Mouse (Mus musculus) cerebellum, adult 11-12 months (tissue): ENCODE measurements around the gene Fras1.

Experiments used
- DNase-seq: peaks from one replicate; pipeline ENCODE4 v3.0.0; 2022

Fras1 gene

DNA sequence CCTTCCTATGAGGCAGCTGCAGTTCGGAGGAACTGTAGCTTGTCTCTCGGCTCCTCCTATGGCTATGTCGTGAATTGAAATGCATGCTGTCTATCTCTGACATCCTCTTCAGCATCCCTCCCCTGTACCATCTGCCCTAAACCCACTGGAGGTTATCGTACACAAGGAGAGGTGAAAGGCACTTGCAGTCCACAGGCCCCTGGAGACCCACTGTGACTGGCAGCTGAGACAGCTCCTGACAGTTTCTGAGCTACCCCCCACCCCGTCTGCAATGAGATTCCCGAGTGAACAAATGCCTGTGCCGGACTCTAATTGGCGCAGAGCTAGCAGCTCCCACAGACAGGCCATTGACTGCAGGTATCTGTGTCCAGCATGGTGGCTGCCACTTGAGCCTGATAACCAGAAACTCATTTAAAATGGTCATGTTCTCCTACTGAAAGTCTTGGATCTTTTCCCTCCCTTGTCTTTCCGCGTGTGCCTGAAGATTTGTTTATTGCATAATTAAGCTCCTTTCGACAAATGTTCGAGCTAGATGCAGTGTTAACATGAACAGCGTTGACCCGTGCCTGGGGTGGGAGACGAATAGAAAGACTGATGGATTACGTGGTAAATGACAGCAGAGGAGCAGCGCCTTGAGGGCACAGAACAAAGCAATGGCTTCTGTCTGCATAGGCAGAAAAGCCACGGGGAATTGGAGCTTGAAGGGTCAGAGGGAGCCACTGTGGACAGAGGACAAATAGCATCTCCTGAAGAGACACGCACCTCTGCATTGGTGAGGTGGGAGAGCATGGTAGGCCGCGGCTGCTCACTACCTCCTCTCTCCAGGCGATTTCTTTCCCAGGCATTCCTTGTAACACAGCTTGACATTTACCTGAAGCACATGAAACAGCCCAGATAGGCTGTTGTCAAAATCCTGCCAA is 329.2 kb downstream of the Fras1 start:
- no peak for DNase-seq

DNA sequence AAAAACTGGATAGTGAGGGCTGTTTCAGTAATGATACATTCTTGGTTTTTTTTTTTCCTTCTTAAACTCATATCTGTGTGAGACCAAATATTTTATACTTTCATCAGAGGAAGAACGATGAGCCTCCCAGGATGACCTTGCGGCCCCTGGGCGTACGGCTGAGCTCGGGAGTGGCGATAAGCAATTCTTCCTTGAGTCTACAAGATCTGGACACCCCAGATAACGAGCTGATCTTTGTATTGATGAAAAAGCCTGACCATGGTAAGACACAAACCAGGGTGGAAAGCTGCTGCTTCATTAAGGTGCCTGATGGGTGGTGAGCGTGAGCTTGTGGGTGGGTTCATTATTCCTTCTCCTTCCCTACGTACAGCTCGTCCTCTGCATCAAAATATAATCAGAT is 334.8 kb downstream of the Fras1 start:
- DNase-seq: no peak

DNA sequence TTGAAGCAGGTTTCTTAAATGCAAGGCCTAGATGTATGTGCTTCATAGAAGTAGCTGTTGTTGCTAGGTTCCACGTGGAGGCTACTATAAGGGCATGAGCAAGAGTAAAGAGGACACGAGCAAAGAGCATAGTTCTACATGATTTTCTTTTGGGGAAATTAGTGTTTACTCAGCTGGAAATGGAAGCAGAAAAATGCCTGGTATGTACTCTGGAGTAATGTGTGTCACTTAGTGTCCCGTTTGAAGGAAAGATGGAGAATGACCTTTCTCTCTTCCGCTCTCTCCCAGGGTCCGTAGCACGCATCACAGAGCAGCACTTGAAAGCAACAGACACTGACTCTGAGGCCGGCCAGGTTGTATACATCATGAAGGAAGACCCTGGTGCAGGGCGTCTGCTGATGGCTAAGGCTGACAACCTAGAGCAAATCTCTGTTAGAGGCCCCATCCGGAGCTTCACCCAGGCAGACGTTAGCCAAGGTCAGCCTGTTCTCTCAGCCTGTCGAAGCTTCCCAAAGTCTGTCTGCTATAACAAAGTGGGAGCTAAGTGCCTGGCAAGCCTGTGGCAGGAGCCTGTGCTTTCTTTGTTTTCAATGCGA is 338.4 kb downstream of the Fras1 start:
- no peak for DNase-seq

DNA sequence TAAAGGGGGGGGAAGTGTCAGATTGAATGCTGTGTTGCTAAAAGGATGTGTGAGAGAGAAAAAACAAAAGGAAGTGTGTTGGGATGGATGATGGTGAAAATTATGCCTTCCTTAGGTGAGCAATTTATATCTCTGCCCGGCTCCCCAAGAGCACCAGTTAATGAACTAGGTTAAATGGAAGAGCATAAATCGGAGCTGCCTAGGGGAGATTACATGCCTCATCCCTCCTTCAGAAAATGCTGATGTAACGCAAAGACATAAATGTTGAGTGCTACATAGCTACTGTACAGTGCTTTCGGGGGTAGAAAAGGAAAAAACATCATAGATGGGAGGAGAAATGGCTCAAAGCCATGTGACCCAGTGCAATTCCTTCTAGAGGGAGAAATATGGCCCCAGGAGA is 339.0 kb downstream of the Fras1 start:
- no peak for DNase-seq

DNA sequence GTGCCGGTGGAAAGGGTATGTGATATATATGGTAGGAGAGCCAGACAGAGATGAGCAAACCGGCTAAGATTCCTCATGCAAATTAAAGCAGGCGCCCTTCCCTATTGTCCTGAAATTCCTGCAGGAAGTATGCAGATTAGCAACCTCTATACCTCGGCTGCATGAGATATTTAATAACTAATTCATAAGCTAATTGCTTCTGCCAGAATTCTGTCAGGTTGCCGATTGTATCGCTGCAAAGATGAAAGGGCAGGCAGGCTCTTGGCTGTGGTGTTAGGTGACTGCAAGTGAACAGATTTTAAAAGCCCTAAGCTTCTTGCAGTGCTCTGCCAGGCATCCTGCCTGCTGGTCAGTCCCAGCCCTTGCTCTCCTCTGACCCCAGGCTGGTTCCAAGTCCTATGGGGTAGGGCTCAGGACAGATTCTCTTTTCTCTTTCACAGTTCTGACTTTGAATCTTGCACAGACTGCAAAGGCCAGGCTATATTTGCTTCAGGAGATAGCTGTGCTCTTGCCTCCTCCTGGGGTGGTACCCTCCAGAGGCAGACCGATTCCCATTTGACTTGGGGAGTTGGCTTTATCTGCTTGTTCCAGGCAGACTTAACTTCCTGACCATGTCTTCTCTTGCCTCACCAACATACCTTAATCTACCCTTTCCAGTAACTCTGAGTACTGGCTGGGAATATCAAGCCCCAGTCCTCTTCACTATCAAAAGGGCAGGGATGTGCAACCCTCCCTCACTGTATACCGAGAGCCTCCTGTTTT is 342.7 kb downstream of the Fras1 start:
- no peak for DNase-seq

DNA sequence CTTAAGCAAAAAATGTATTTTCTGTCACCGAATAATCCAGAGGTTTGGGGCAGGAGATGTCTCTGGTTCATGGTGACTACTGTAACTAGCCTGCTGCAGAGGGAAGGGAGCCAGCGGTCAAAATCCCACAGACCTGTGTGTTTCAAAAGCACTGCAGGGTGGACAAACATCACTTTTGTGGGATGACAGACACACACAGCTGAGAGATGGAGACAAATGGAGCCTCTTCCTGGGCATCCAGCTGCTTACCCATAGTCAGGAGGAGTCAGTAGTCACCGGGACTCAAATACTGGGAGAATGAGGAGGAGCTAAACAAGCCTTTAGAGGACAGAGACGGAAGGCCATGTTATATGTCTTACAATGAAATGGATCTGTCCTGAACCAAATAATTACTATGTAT is 343.9 kb downstream of the Fras1 start:
- DNase-seq: no peak

DNA sequence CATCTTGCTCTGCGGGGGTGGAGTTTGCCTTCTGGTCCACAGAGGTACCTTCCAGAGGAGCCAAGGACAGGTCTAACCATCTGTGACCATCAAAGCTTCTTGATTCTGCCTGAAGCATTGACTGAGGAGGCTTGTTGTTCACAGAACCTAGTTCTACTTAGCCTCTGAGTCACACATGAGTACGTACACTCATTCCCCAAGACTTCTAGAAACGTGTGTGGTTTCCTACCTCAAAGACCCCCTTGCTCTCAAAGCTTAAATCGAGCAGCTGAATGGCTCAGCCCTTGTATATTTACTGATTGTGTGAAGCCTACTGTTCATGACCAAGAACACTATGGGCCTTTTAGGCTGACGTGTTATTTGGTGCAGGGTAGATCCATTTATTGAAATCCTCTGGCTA is 344.8 kb downstream of the Fras1 start:
- no peak for DNase-seq

DNA sequence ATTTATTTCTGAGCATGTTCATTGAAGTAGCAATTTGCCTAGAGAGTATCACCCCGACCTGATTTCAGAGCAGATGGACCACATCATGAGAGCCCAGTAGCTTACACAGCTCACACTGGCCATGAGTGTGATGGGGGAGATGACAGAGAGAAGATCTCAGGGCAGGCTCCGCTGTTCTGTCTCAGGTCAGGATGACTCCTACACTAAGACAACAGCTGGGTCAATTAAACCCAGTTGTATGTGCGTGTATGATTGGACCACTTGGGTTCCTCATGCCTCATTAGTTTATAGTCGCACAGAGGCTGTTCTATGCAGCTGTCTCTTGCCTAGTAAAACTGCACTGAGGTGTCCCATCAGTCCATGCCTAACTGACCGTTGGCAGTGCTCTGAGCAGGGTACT is 345.5 kb downstream of the Fras1 start:
- DNase-seq: no peak

DNA sequence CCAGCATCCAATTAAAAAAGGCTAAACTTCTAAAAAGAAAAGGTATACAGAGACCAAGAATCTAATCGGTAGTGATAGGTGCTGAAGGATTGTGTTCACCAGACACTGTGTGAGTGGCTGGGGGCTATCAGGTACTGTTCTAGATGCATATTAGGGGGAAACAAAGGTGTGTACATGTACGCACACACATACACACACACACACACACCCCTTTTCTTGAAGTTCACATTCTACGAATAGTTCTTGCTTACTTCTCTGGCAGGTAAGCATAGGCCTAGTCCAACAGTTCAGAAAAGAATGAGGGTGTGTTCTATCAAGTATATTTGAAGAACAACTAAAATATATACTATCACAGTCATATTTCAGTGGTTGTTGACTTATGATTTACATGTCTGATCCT is 348.9 kb downstream of the Fras1 start:
- no peak for DNase-seq

DNA sequence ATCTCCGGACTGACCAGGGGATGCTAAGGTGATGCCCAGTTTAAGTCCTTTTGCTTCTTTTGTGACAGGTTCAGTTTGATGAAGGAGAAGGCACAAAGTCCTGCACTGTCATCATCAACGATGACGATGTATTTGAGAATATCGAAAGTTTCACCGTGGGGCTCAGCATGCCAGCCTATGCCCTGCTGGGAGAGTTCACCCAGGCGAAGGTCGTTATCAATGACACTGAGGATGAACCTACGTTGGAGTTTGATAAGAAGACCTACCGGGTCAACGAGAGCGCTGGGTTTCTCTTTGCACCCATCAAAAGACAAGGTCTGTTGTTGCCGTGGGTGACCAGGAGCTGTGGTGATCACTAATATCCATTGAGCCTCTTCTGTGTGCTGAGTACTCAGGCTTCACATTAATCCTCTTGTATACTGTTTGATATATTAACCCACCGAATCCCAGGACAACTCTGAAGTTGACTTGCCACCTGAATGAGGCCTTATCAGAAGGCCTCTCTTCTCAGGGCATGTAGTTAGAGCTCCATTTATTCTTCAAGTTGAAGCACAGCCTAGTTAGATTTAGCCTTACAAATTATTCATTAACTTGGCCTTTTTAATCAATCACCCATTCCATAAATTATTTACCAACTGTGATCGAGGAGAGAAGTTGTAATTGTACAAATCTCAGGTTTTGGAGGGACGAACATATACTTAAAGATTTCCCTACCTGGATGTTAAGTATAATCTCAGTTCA is 365.6 kb downstream of the Fras1 start:
- no peak for DNase-seq

DNA sequence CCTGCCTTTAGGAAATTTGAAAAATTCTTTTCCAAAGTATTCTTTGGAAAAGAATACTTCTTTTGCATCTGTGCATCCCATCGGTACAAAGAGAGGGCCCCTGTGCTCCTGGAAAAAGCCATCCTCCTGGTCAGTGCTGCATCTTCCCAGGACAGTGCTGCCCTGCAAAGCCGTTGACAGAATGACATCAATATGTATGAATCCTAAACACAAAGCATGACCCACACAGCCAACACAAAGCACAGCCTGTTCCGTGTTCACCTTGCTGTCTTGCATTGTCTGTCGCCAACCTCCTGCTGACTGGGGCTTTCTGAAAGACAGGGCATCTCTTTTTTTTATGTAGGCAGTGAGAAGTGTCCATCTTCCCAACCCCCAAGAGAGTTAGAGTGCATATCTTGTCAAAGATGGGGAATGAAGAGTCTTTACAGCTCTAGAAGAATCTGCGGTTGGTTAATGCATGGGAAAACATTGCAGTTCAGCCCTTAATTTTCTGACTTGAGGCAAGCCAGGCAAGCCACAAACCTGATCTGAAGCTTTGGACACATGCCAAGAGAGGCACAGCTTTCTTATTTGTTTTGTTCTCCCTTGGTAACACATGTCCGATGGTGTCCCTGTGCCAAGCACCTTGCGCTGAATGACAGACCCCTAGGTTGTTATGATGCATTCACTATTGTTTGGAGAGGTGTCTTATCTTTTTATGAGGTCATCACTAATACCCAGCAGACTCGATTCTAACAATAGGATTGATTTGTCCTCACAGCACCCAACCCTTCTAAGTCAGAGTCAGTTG is 373.6 kb downstream of the Fras1 start:
- no peak for DNase-seq

DNA sequence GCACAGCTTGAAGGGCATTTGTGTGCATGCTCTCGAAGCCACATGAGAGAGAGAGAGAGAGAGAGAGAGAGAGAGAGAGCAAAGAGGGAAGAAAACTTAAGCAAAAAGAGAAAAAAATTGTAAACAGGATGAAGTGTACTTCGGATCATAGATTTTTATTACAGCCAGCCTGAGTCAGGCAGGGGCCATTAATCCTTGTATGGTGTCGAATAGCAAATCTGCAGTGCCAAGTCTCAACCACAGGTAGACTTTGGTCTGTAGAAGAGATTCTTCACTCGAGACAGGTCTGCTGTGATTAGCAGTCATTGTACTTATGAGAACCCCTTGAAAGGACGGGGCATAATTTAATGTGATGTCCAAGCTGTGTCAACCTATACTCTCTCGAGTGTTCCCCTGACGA is 383.9 kb downstream of the Fras1 start:
- no peak for DNase-seq

DNA sequence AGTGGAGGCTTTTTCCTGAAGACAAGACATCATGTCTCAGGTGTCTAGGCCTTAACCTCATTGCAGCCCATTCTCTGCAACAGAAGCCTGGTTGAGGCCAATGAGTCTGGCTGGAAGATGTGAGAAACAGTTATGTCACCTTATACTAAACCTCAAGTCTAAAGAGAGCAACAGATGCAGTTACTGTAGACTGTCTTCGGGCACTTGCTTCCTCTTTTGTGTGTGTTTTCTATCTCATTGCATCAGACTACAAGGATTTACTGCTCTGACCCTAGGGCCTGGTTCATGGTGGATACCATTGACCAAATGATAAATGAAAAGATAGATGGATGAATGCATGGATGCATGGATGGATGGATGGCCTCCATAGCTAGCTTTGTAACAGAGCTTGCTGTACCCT is 388.3 kb downstream of the Fras1 start:
- no peak for DNase-seq

DNA sequence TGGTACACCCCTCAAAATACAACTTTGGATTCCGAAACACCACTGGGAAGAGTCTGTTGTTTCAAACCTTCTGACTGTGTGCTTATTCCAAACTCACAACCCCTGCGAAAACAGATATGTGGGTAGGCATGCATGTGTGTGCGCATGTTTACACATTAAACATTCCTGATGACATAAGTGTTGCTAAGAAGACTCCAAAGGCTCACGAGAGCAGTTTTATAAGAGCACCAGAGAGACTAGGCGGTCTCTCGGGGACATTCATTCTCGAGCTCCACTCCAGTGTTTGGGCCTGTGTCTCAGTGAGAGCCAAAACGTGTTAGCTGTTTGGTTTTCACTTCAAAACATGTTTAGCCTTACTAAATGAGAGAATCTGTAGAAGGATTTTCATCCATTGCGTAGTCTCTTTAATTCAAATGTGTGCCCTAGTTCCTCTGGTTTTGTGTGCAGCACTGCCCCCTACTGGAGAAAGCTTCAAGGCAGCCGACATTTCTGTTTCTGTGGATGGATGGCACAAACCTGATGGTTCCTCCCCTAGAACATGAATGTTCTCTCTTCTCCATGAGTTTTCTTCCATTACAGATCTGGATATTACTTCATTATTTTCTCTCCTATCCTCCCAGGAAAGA is 395.2 kb downstream of the Fras1 start:
- peak; percentile 8 for DNase-seq

DNA sequence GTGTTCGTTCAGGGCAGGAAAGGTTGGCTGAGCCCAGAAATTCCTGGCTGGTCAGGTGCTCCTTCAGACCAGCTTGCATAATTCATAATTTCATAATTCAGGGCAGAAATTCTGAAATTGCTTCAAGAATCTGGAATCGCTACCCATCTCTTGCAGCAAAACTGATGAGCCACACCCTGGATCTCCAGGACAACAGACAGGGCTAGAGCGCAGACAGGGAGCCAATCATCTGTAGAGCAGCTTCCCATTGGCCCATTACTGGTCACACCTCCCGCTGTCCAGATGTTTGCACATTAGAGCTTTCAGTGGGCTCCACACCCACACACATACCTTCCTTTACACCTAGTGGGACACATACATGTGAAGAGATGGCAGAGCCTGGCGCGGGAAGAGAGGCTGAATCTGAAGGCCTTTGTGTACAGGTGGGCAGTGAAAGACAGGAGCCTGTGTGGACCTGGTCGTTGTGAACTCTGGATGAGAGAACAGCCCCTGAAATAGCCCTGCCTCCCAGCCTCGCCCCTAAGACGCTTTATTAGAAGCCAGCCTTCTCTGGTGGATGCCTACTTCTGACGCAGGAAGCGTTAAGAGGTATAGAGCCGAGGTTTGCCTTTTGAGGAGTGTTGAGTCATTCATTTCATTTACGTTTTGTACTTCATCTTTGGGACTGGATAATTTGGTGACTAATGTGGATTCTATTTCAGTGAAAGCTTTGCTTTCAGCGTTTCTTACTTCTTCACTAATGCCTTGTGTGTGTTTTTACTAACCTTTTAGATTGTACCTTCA is 409.9 kb downstream of the Fras1 start:
- DNase-seq: no peak

DNA sequence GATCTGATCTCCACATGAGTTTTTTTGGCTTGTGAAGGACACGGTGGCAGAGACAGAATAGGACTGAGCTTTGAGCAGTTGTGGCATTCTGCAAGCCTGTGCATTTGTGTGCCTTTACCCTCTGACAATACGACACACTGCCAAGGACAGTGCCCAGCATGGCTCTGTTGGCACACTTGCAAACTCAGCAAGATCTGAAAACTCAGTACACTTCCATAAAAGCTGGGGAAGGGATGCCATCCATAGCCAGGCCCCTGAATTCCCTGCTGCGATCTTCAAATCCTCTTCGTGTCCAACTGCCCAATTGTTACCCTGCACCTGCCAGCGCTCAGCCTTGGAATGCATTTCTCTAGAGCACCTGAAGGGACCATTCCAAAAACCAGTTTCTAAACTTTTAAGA is 411.3 kb downstream of the Fras1 start:
- no peak for DNase-seq

DNA sequence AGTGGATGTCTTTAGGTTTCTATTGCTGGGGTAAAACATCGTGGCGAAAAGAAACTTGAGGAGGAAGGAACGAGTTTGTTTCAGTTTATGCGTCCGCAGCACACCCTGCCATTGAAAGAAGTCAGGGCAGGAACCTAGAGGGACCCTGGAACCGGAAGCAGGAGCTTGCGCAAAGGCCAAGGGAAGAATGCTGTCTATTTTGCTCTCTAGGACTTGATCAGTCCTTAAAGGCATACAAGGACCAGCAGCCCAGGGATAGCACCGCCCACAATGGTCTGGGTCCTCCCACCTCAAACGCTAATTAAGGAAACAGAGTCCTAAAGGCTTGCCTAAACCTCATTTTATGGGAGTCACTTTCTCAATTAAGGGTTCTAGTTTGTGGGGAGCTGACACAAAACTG is 418.7 kb downstream of the Fras1 start:
- DNase-seq: no peak

DNA sequence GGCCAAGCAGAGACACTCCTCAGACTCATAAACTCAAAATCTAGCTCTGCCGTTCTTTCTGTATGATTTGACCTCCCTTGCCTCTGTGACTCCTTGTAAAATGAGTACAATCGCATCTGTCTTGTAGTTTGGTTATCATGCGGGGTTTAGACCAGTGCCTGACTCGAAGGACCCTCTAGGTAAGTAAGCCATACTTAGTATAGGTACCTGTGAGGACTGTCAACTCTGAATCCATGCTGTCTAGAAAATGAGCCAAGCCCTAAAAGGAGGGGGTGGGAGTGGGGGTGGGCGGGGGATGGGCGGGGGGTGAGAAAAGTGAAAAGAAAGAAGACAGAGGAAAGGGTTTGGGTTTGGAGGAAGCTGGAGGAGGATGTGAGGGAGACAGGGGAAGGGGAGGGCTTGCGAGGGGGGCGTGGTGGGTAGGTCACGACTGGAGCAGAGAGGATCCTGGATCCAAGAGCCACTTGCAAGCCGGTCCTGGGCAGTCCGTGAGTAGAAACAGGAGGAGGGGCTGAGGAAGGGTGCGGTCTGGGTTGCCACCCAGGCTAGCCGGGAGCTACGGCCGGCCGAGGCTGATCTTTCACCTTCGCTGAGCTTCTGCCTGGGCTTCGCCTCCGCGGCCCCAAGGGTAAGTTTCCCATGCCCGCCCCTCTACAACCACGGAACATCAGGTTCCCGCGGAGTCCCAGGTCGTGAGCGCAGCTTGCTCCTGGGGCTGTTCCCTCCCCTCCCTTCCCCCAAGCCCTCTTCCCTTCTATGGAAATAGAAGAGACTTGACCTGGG is 419.4 kb downstream of the Fras1 start, which contains the start of gene Anxa3:
Anxa3 (plus strand) TSS at position 404 of the 783 bp plus-strand sequence.
- DNase-seq: no peak

DNA sequence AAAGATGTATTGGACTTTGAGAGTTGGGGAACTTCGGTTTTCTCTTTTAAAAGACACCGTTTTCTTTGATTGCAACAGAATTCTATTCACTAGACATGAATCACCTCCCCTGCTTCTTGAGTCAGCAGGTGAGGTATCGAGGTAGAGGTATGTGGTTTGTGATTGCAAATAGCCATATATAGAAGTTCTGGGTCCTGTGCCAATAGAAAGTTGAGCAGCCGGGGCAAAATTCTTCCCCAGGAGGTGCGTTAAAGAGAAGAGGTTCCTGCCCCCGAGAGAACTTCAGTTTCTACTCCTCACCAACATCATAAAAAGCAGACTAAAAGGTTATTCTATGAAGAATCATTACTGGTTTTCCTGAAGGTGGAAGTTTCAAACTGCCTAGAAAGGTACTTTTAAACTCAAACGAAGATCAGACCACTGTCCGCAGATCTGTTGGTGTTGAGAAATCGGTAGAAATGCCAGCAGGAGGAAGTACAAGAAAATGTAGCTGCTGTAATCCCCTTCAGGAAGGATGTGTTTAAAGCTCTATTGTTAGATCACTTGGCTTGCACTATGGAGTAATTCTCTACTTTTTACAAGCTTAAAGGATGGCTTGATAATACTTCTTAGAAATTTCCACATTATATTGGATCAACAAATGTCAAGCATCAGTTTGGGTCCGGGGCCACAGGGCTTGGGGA is 420.3 kb downstream of the Fras1 start:
- no peak for DNase-seq
